Mouse (Mus musculus): Measurements from ENCODE around the gene Trnp1. TPM values are rescaled to one million over a fixed set of nuclear protein-coding genes. Genes with fewer than 3 reads are reported as not detected.
A peak's percentile ranks its signal among the peaks of the same experiment; 100 is the strongest.

Trnp1 gene
- polyA plus RNA-seq, 1 experiment from 2014 or later: 1.4 TPM

DNA sequence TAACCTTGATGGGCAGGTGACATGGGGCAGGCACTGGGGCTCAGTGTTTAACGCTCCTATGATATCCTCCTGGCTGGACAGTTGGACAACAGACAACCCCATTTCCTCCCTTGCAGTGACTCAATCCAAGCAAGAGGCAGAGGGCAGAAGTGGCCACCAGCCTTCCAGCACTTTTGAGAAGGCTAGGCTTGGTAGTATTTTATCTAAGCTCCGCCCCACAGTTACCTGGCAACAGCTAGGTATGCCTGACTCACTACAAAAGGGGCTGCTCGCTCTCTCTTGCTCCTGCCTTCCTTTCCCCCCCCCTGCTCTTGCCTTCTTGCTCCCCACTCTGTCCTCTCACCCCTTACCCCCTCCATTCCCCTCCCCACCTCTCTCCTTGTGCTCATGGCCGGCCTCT, 37.0 kb downstream of the Trnp1 start:
- DNase-seq (ENCODE audit: low spot score): no peak

- no peak for DNase-seq (ENCODE audit: low spot score)
These were observed 37.5 kb downstream of the Trnp1 start for GRCm38 (mm10) chr4:133460796-133461325.

DNA sequence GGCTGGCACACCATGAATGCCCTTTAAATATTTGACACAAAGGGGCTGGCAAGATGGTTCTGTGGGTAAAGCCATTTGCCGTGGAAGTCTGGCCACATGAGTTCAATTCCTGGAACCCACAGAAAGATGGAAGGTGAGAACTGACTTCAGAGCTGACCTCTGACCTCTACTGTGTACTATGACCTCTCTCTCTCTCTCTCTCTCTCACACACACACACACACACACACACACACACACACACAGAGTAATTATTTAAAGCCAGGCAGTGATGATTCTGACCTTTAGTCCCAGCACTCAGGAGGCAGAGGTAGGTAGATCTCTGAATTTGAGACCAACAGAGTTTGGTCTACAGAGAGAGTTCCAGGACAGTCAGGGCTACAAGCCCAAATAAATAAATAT, 38.3 kb downstream of the Trnp1 start:
- no peak for DNase-seq (ENCODE audit: low spot score)

DNA sequence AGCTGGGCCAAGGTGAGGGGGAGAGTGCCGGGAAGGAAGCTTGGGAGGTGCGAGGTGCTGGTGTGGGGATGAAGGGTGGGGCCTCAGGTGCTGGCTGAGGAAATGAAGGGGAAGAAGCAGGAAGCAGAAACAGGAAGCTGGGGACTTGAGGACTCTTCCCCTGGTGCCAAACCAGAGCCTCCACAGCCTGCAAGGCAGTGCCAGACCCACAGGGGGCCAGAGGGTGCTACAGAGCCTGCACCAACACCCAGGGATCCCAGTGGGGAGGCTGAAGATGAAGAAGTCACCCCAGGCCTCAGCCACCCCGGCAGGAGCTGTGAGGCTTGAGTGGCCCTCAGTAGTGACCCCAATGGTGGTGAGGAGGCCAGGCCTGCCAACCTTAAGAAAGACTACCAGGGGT, 40.3 kb downstream of the Trnp1 start:
- peak; percentile 31 for DNase-seq (ENCODE audit: low spot score)

DNA sequence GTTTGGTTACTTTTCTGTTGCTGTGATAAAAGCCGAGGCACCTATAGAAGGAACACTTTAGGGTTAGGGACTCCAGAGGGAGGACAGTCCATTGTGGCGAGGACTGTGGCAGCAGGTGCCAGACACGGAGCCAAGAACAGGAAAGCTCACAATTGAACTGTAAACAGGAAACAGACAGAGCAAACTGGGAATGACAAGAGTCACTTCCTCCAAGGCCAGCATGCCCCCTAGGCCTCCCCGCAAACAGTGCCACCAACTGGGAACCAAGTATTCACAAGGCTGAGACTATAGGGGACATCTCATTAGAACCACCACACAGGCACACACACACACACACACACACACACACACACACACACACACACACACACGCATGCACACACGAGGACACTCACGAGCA, 45.9 kb downstream of the Trnp1 start:
- DNase-seq (ENCODE audit: low spot score): no peak

DNA sequence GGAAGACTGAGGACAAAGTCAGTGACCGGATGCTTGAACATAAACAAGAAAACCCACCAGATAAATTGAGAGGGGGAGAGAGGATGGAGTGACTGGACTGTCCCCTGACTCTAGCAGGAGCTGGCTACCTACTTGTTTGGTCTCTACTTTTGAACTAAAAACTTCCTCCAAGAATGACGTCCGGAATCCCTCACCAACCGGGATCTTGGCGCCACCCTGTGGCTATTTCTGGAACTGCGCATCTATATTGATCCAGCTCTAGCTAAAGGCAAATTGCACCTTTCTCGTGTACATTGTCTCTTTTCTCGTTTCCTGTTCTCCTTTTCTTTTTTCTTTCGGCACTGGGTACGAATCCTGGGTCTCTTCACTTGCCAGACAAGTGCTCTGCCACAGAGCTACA, 46.8 kb downstream of the Trnp1 start:
- peak; percentile 85 for DNase-seq (ENCODE audit: low spot score)

- DNase-seq (ENCODE audit: low spot score): peak; percentile 57
These were observed 48.6 kb downstream of the Trnp1 start for GRCm38 (mm10) chr4:133449726-133450125.

- no peak for DNase-seq (ENCODE audit: low spot score)
These were observed 49.5 kb downstream of the Trnp1 start for GRCm38 (mm10) chr4:133448708-133449388.

DNA sequence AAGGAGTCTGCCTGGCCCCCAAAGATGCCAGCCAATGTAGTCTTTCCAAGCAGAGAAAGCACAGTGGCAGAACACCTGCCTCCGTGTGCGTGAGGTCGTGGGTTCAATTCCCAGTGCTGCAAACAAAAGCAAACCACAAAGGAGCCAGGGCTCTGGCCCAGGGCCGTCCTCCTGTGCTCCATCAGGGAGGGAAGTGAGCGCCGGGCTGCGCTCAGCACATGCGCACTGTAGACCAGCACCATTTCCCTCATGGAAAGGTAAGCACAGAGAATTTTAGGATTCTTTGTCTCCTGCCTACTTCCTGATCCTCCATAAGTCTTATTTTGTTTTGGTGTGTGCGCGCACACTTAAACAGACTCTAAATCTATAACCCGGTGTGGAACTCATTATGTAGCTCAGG, 50.4 kb downstream of the Trnp1 start:
- no peak for DNase-seq (ENCODE audit: low spot score)

- DNase-seq (ENCODE audit: low spot score): no peak
These were observed 51.0 kb downstream of the Trnp1 start for GRCm38 (mm10) chr4:133447366-133447765.

DNA sequence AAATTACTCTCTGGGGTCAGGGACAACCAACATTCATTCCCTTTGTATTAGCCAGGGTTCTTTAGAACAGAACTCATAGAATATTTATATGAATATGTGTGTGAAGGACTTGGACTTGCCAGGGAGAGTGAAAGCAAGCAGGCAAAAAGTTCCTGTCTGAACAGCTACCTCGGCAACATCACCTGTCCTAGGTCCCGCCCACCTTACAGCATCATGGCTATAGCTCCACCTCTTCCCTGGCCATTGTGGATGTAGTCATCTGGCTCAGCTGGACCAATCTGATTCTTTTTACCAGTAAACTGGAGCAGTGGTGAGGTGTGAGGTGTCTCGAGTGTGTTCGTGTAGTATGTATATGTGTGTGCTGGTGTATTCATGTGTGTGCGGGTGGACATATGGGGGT, 52.6 kb downstream of the Trnp1 start:
- DNase-seq (ENCODE audit: low spot score): no peak

GRCm38 (mm10) chr4:133443085-133443484, 55.3 kb downstream of the Trnp1 start:
- no peak for DNase-seq (ENCODE audit: low spot score)

DNA sequence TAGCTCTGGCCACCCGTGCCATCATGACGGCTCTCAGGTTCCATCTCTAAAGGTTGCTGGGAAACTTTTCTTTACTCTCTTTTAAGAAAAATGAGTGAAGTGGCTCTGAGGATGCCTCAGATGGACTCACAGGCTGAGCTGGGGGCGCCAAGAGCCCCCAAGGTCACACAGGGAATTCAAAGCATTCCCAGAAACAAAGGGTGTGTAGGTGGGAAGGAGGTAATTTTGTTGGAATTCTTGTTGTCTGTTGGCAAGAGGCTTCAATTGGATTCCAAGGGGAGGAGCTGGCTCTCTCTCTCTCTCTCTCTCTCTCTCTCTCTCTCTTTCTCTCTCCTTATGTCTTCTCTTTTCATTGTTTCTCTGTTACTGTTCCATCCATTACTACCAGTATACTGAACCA, 56.2 kb downstream of the Trnp1 start:
- no peak for DNase-seq (ENCODE audit: low spot score)

Other genes with a start within 250 kb of the Trnp1 start
- 34.2 and 34.8 TPM in 2 replicates for gene Sytl1, start 235.4 kb downstream of the Trnp1 start, polyA plus RNA-seq (2015; fragmentation: Nextera tagmentation; extraction: Ambion mirVana)
- gene Tmem222, start 220.8 kb downstream of the Trnp1 start, polyA plus RNA-seq (2015; fragmentation: Nextera tagmentation; extraction: Ambion mirVana): 93.2 and 94.0 TPM in 2 replicates
- 13.6 and 14.2 TPM in 2 replicates for gene Wdtc1, start 145.1 kb downstream of the Trnp1 start, polyA plus RNA-seq (2015; fragmentation: Nextera tagmentation; extraction: Ambion mirVana)
- gene Slc9a1, start 128.8 kb downstream of the Trnp1 start, polyA plus RNA-seq (2015; fragmentation: Nextera tagmentation; extraction: Ambion mirVana): 5.2 and 6.2 TPM in 2 replicates
- gene Tent5b, start 18.4 kb downstream of the Trnp1 start, polyA plus RNA-seq (2015; fragmentation: Nextera tagmentation; extraction: Ambion mirVana): 0.38 and 0.40 TPM in 2 replicates
- 9.7 and 11.2 TPM in 2 replicates for gene Kdf1, start 20.4 kb upstream of the Trnp1 start, polyA plus RNA-seq (2015; fragmentation: Nextera tagmentation; extraction: Ambion mirVana)
- 257 and 261 TPM in 2 replicates for gene Nudc, start 47.4 kb upstream of the Trnp1 start, polyA plus RNA-seq (2015; fragmentation: Nextera tagmentation; extraction: Ambion mirVana)
- 0.33 and 0.37 TPM in 2 replicates for gene Nr0b2, start 54.8 kb upstream of the Trnp1 start, polyA plus RNA-seq (2015; fragmentation: Nextera tagmentation; extraction: Ambion mirVana)
- gene Gpatch3, start 76.2 kb upstream of the Trnp1 start, polyA plus RNA-seq (2015; fragmentation: Nextera tagmentation; extraction: Ambion mirVana): 8.3 and 8.9 TPM in 2 replicates
- 23.4 and 25.9 TPM in 2 replicates for gene Gpn2, start 85.8 kb upstream of the Trnp1 start, polyA plus RNA-seq (2015; fragmentation: Nextera tagmentation; extraction: Ambion mirVana)
- gene Sfn, start 103.6 kb upstream of the Trnp1 start, polyA plus RNA-seq (2015; fragmentation: Nextera tagmentation; extraction: Ambion mirVana): 60.3 and 66.3 TPM in 2 replicates
- 6.7 and 10.5 TPM in 2 replicates for gene Zdhhc18, start 151.6 kb upstream of the Trnp1 start, polyA plus RNA-seq (2015; fragmentation: Nextera tagmentation; extraction: Ambion mirVana)
- gene Pigv, start 174.1 kb upstream of the Trnp1 start, polyA plus RNA-seq (2015; fragmentation: Nextera tagmentation; extraction: Ambion mirVana): 18.6 and 19.4 TPM in 2 replicates

Measured in thymus, postnatal 0 days (tissue).